27 mouse cellular contexts compared by ENCODE assay signal in the genomic region with DNA sequence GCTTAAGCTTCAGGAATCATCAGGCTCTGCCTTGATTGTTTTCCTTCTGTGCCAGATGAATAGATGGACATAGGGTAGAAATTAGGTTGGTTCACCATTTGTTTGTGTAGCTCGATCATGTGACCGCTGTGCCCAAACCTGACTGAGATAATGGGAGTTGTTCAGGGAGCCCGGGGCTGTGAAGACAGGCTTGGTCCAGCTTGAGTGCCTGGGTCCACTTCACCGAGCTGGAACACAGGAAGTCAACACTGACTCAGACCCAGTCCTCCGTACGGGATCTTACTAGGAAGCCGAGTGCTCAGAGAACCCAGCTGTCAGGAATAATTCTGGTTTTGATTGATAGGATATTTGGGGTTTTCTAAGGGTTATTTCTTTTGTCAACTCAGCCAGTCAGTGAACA. TPM values are rescaled to one million over a fixed set of nuclear protein-coding genes. Genes with fewer than 3 reads are reported as not detected.
DNase-seq lines count a peak whose midpoint lies in the region; ATAC-seq and TF ChIP-seq lines count a peak whose summit lies in the region.
"Had no signal": no experiment of that assay in that cellular context is flagged by ENCODE, and none has a peak within 500 bp of the region (broad histone marks: within the 10 kb centered on the region; RNA-seq: fewer than 3 reads in every experiment).

No protein-coding gene starts in this region.

- DNase-seq in liver, embryonic 13.5 days: no peak
- DNase-seq in liver (no peak), MEL (ENCODE audit: low read depth, low spot score) (no peak), NIH3T3 (ENCODE audit: low read depth) (peak; percentile 17)
- peak; percentile 62 for DNase-seq in lung, postnatal 0 days (ENCODE audit: low spot score)
- no peak for DNase-seq in testis, postnatal 10 days (ENCODE audit: low spot score)
- DNase-seq in embryonic facial prominence, embryonic 10.5 days (ENCODE audit: low spot score): no peak
- DNase-seq: adrenal gland, postnatal 10 days; cerebellum, adult 18-20 months; cerebellum, postnatal 36 days; embryo, embryonic 11 days; gastrocnemius, postnatal 10 days; right cerebral cortex, postnatal 14 days had no signal

- H3K36me3 ChIP-seq in liver, embryonic 13.5 days: no peaks in the 10 kb centered on the region
- H3K36me3 ChIP-seq in MEL (ENCODE audit: control insufficient read depth in 1 of 2, insufficient read depth in 2 of 2, low read length in 2 of 2): peaks cover 0 to 14% of the 10 kb centered on the region in 2 experiments; a peak in 2 of 4 replicates
- H3K36me3 ChIP-seq in lung, postnatal 0 days (ENCODE audit: insufficient read depth, low read length): no peaks in the 10 kb centered on the region
- H3K36me3 ChIP-seq in embryonic facial prominence, embryonic 10.5 days (replicated peaks): no peaks in the 10 kb centered on the region
- H3K36me3 ChIP-seq: forebrain, embryonic 15.5 days; midbrain, embryonic 13.5 days had no signal

- no peak for TF ChIP-seq POLR2A in MEL (IDR thresholded peaks at IDR 0.05; ENCODE audit: control insufficient read depth in 1 of 2, insufficient read depth in 1 of 2, low read depth in 1 of 2, low read length in 2 of 2, poor library complexity in 1 of 2)

- no peak for TF ChIP-seq CTCF in MEL (IDR thresholded peaks at IDR 0.05 in 2 of 3, conservative IDR thresholded peaks at IDR 0.05 in 1 of 3; ENCODE audit: control insufficient read depth in 1 of 3, insufficient read depth in 1 of 3, low read depth in 2 of 3, low read length in 3 of 3, poor library complexity in 1 of 3, severe bottlenecking in 1 of 3)
- TF ChIP-seq CTCF in lung, postnatal 0 days (IDR thresholded peaks at IDR 0.05): no peak

- no peaks in the 10 kb centered on the region for H3K9me3 ChIP-seq in liver, embryonic 13.5 days (replicated peaks)
- H3K9me3 ChIP-seq in MEL (replicated peaks; ENCODE audit: insufficient read depth, low read length): no peaks in the 10 kb centered on the region
- no peaks in the 10 kb centered on the region for H3K9me3 ChIP-seq in lung, postnatal 0 days (ENCODE audit: low read length)
- H3K9me3 ChIP-seq in embryonic facial prominence, embryonic 10.5 days: no peaks in the 10 kb centered on the region
- H3K9me3 ChIP-seq: forebrain, embryonic 15.5 days; megakaryocyte, embryonic 14.5 days; midbrain, embryonic 13.5 days had no signal

- H3K4me1 ChIP-seq in liver, embryonic 13.5 days (replicated peaks): peaks cover 65% of the 10 kb centered on the region
- peaks cover 11 to 20% of the 10 kb centered on the region in 2 experiments for H3K4me1 ChIP-seq in MEL (ENCODE audit: control insufficient read depth in 1 of 2, insufficient read depth in 2 of 2, low read length in 2 of 2)
- H3K4me1 ChIP-seq in lung, postnatal 0 days (ENCODE audit: insufficient read depth, low read depth, low read length): peaks cover 2% of the 10 kb centered on the region; the same call in 1 of the 2 replicates
- no peaks in the 10 kb centered on the region for H3K4me1 ChIP-seq in embryonic facial prominence, embryonic 10.5 days
- H3K4me1 ChIP-seq: forebrain, embryonic 15.5 days; midbrain, embryonic 13.5 days had no signal

- TF ChIP-seq RAD21 in MEL (IDR thresholded peaks at IDR 0.05; ENCODE audit: low read depth, low read length): no peak

- peak overlapping the region; percentile 74 for H3K27ac ChIP-seq in liver, embryonic 13.5 days
- H3K27ac ChIP-seq in MEL (ENCODE audit: control insufficient read depth, low read depth, low read length): no peak overlapping the region
- H3K27ac ChIP-seq in lung, postnatal 0 days (ENCODE audit: low read length): 0 out of 2 replicates have a peak overlapping the region, but pooled peaks have one; percentile 26
- H3K27ac ChIP-seq in embryonic facial prominence, embryonic 10.5 days (replicated peaks): no peak overlapping the region
- H3K27ac ChIP-seq: forebrain, embryonic 15.5 days; hindbrain, postnatal 0 days; liver, embryonic 14.5 days; midbrain, embryonic 13.5 days had no signal

- no peak overlapping the region; the same call in 1 of the 2 replicates for H3K9ac ChIP-seq in liver, embryonic 13.5 days
- no peak overlapping the region for H3K9ac ChIP-seq in MEL (ENCODE audit: control insufficient read depth, low read depth, low read length, poor library complexity, severe bottlenecking)
- H3K9ac ChIP-seq in lung, postnatal 0 days (replicated peaks; ENCODE audit: low read depth): no peak overlapping the region
- H3K9ac ChIP-seq: forebrain, embryonic 15.5 days; liver, embryonic 14.5 days; midbrain, embryonic 13.5 days had no signal

- no peaks in the 10 kb centered on the region for H3K79me2 ChIP-seq in MEL (ENCODE audit: control insufficient read depth, insufficient read depth, low read length, poor library complexity)

- no peak for ATAC-seq in liver, embryonic 13.5 days (ENCODE audit: low read depth)
- peak; percentile 67 for ATAC-seq in lung, postnatal 0 days
- ATAC-seq: forebrain, embryonic 15.5 days; hindbrain, postnatal 0 days; intestine, embryonic 16.5 days; midbrain, embryonic 13.5 days had no signal

- no peaks in the 10 kb centered on the region for H3K27me3 ChIP-seq in liver, embryonic 13.5 days
- no peaks in the 10 kb centered on the region for H3K27me3 ChIP-seq in MEL (ENCODE audit: control insufficient read depth in 1 of 2, insufficient read depth in 2 of 2, low read length in 2 of 2)
- H3K27me3 ChIP-seq in lung, postnatal 0 days (replicated peaks; ENCODE audit: insufficient read depth, low read length): no peaks in the 10 kb centered on the region
- no peaks in the 10 kb centered on the region for H3K27me3 ChIP-seq in embryonic facial prominence, embryonic 10.5 days (replicated peaks; ENCODE audit: low read depth, poor library complexity, severe bottlenecking)
- H3K27me3 ChIP-seq: forebrain, embryonic 15.5 days; midbrain, embryonic 13.5 days had no signal

- H3K4me3 ChIP-seq in liver, embryonic 13.5 days (replicated peaks): no peak overlapping the region
- no peak overlapping the region for H3K4me3 ChIP-seq in MEL (ENCODE audit: control insufficient read depth in 1 of 2, insufficient read depth in 1 of 2, low read depth in 2 of 2, low read length in 2 of 2)
- no peak overlapping the region for H3K4me3 ChIP-seq in lung, postnatal 0 days (ENCODE audit: low read depth, low read length)
- no peak overlapping the region for H3K4me3 ChIP-seq in embryonic facial prominence, embryonic 10.5 days
- H3K4me3 ChIP-seq: forebrain, embryonic 15.5 days; megakaryocyte, embryonic 14.5 days; midbrain, embryonic 13.5 days had no signal

- no peak for TF ChIP-seq EP300 in MEL (IDR thresholded peaks at IDR 0.05; ENCODE audit: low read depth in 1 of 2, low read length in 2 of 2)
- no peak; the same call in 1 of the 2 replicates for TF ChIP-seq EP300 in lung, postnatal 0 days (IDR thresholded peaks at IDR 0.05)

- WGBS in liver, embryonic 13.5 days (ENCODE audit: insufficient replicate concordance): 81% methylated on average over 7 of the region's 7 CpGs
- 45% methylated on average over 7 of the region's 7 CpGs for WGBS in lung, postnatal 0 days
- 74% methylated on average over 7 of the region's 7 CpGs for WGBS in embryonic facial prominence, embryonic 10.5 days

- no peak overlapping the region for H3K4me2 ChIP-seq in liver, embryonic 13.5 days
- H3K4me2 ChIP-seq in lung, postnatal 0 days (replicated peaks; ENCODE audit: low read depth, low read length): no peak overlapping the region
- H3K4me2 ChIP-seq: forebrain, embryonic 15.5 days; heart, embryonic 11.5 days; midbrain, embryonic 13.5 days had no signal

TF ChIP-seq in MEL, 35 proteins besides CTCF, POLR2A, EP300 and RAD21:
- TF ChIP-seq MXI1 (IDR thresholded peaks at IDR 0.05; ENCODE audit: low read depth, low read length): no peak
- 0 out of 2 replicates have a peak, but pooled peaks have one; percentile 30 for TF ChIP-seq USF1 (IDR thresholded peaks at IDR 0.05; ENCODE audit: low read depth, low read length)
- no peak for TF ChIP-seq MEF2A (IDR thresholded peaks at IDR 0.05; ENCODE audit: extremely low read depth, insufficient replicate concordance, low read depth, low read length, poor library complexity, severe bottlenecking)
- no peak for TF ChIP-seq JUND (IDR thresholded peaks at IDR 0.05; ENCODE audit: low read depth, low read length)
- TF ChIP-seq TCF12 (IDR thresholded peaks at IDR 0.05; ENCODE audit: low read depth, low read length): no peak
- no peak for TF ChIP-seq GABPA (IDR thresholded peaks at IDR 0.05; ENCODE audit: low read depth, low read length)

RNA-seq across cellular contexts. Expression of a gene that starts 22.3 kb away (rescaled TPM):
- polyA plus RNA-seq in liver, embryonic 13.5 days (2015; fragmentation: Nextera tagmentation; extraction: Ambion mirVana): 99.8 and 102 TPM in 2 replicates
- total RNA-seq in MEL (2012; rRNA removed): 159 and 167 TPM in 2 replicates
- 100 to 1,000 TPM in 1 of 2 experiments, not detected in 1; 244 TPM for polyA plus RNA-seq in MEL (2012; ENCODE audit: insufficient read depth in 1 of 2, insufficient read length in 2 of 2, low read depth in 1 of 2, low replicate concordance in 2 of 2, missing spikeins in 1 of 2)
- 122 and 123 TPM in 2 replicates for polyA plus RNA-seq in lung, postnatal 0 days (2015; fragmentation: Nextera tagmentation; extraction: Ambion mirVana)
- 114 and 122 TPM in 2 replicates for polyA plus RNA-seq in embryonic facial prominence, embryonic 10.5 days (2016; fragmentation: Nextera tagmentation; extraction: Ambion mirVana)

RNA-seq across cellular contexts. Expression of a gene that starts 22.9 kb away (rescaled TPM):
- polyA plus RNA-seq in liver, embryonic 13.5 days (2015; fragmentation: Nextera tagmentation; extraction: Ambion mirVana): 0.83 and 1.3 TPM in 2 replicates
- 1.6 and 1.7 TPM in 2 replicates for total RNA-seq in MEL (2012; rRNA removed)
- 1 to 10 TPM in 1 of 2 experiments, not detected in 1; 2.6 TPM for polyA plus RNA-seq in MEL (2012; ENCODE audit: insufficient read depth in 1 of 2, insufficient read length in 2 of 2, low read depth in 1 of 2, low replicate concordance in 2 of 2, missing spikeins in 1 of 2)
- polyA plus RNA-seq in lung, postnatal 0 days (2015; fragmentation: Nextera tagmentation; extraction: Ambion mirVana): 36.1 and 40.4 TPM in 2 replicates
- 0.91 and 1.0 TPM in 2 replicates for polyA plus RNA-seq in embryonic facial prominence, embryonic 10.5 days (2016; fragmentation: Nextera tagmentation; extraction: Ambion mirVana)
- total RNA-seq: monocyte, adult 5-6 weeks had no signal

RNA-seq across cellular contexts. Expression of a gene that starts 28.6 kb away (rescaled TPM):
- not detected in 2 replicates for polyA plus RNA-seq in liver, embryonic 13.5 days (2015; fragmentation: Nextera tagmentation; extraction: Ambion mirVana)
- not detected in 2 replicates for total RNA-seq in MEL (2012; rRNA removed)
- polyA plus RNA-seq in MEL (2012; ENCODE audit: insufficient read depth in 1 of 2, insufficient read length in 2 of 2, low read depth in 1 of 2, low replicate concordance in 2 of 2, missing spikeins in 1 of 2): under 1 TPM in 1 of 2 experiments, not detected in 1; 0.06 TPM
- 0.14 and 0.38 TPM in 2 replicates for polyA plus RNA-seq in lung, postnatal 0 days (2015; fragmentation: Nextera tagmentation; extraction: Ambion mirVana)
- polyA plus RNA-seq in embryonic facial prominence, embryonic 10.5 days (2016; fragmentation: Nextera tagmentation; extraction: Ambion mirVana): not detected in 2 replicates
- total RNA-seq: adrenal gland, postnatal 10 days; gastrocnemius, postnatal 10 days; hindbrain, postnatal 0 days; neutrophil, adult 5-6 weeks had no signal
- polyA plus RNA-seq: C2C12; embryonic facial prominence, embryonic 14.5 days; forebrain, embryonic 15.5 days; hindbrain, embryonic 11.5 days; hindbrain, postnatal 0 days; intestine, embryonic 16.5 days; limb, embryonic 11.5 days; liver, embryonic 14.5 days; midbrain, embryonic 13.5 days; urinary bladder, adult 2 months had no signal

Comparison
In these comparisons a context has a peak if more than half of its experiments do, and no peak if none do; other contexts are left out.
1. DNase-seq: peak in NIH3T3 (single experiment) and lung, postnatal 0 days (single experiment); none in liver, embryonic 13.5 days (single experiment), liver (single experiment), MEL (single experiment), testis, postnatal 10 days (single experiment) and embryonic facial prominence, embryonic 10.5 days (single experiment).
2. H3K27ac ChIP-seq: peak in liver, embryonic 13.5 days (single experiment) and lung, postnatal 0 days (single experiment); none in MEL (single experiment) and embryonic facial prominence, embryonic 10.5 days (single experiment).
3. RNA of a gene that starts 22.9 kb away (polyA plus RNA-seq): 36.1 to 40.4 TPM in lung, postnatal 0 days; 2.6 TPM in MEL, 0.83 to 1.3 TPM in liver, embryonic 13.5 days and 0.91 to 1.0 TPM in embryonic facial prominence, embryonic 10.5 days; every median in the first group is over 10 times any median in the second.